Mouse (Mus musculus): ENCODE results near the gene Dkk1. TPM values are rescaled to one million over a fixed set of nuclear protein-coding genes. Genes with fewer than 3 reads are reported as not detected.

Dkk1 gene
- polyA plus RNA-seq, 1 experiment from 2014 or later, result 0.23 TPM

- 48% methylated on average over 6 of the region's 6 CpGs for WGBS
- H3K4me1 ChIP-seq, result no peaks in the 10 kb centered on the region
- H3K4me3 ChIP-seq, result no peak overlapping the region
- no peak overlapping the region for H3K4me2 ChIP-seq
- no peaks in the 10 kb centered on the region for H3K27me3 ChIP-seq (replicated peaks)
- no peak overlapping the region for H3K9ac ChIP-seq
- no peak overlapping the region for H3K27ac ChIP-seq (replicated peaks)
- ATAC-seq (ENCODE audit: extremely low read depth, insufficient number of reproducible peaks, low FRiP score, low TSS enrichment), result no peak
- H3K9me3 ChIP-seq, result no peaks in the 10 kb centered on the region
- no peaks in the 10 kb centered on the region for H3K36me3 ChIP-seq
Measured at GRCm38 (mm10) chr19:30516771-30517170, 32.7 kb downstream of the Dkk1 start.

- no peak overlapping the region for H3K4me3 ChIP-seq
Measured at GRCm38 (mm10) chr19:30510481-30510880, 39.0 kb downstream of the Dkk1 start.

GRCm38 (mm10) chr19:30505497-30505896 lies 44.0 kb downstream of the Dkk1 start:
- H3K4me1 ChIP-seq, result 0 out of 2 replicates have a peak, but pooled peaks cover 4% of the 10 kb centered on the region
- WGBS, result 45% methylated on average over 5 of the region's 5 CpGs

More at GRCm38 (mm10) chr19:30510481-30510880, 39.0 kb downstream of the Dkk1 start:
- Histone ChIP-seq H3K9ac (no peak overlapping the region), H3K9me3 (no peaks in the 10 kb centered on the region), H3K4me1 (0 out of 2 replicates have a peak, but pooled peaks cover 4% of the 10 kb centered on the region), H3K27me3 (replicated peaks) (no peaks in the 10 kb centered on the region), H3K27ac (replicated peaks) (no peak overlapping the region), H3K4me2 (no peak overlapping the region), H3K36me3 (no peaks in the 10 kb centered on the region)
- ATAC-seq (ENCODE audit: extremely low read depth, insufficient number of reproducible peaks, low FRiP score, low TSS enrichment), result no peak
- WGBS, result 72% methylated on average over 4 of the region's 4 CpGs

More at GRCm38 (mm10) chr19:30505497-30505896, 44.0 kb downstream of the Dkk1 start:
- no peaks in the 10 kb centered on the region for H3K36me3 ChIP-seq
- no peaks in the 10 kb centered on the region for H3K27me3 ChIP-seq (replicated peaks)
- H3K4me3 ChIP-seq, result no peak overlapping the region
- ATAC-seq (ENCODE audit: extremely low read depth, insufficient number of reproducible peaks, low FRiP score, low TSS enrichment), result no peak
- H3K27ac ChIP-seq (replicated peaks), result no peak overlapping the region
- H3K4me2 ChIP-seq, result no peak overlapping the region
- H3K9me3 ChIP-seq, result no peaks in the 10 kb centered on the region
- H3K9ac ChIP-seq, result no peak overlapping the region

Measured in heart, embryonic 13.5 days (tissue).